Mouse (Mus musculus): Measurements from ENCODE around the gene Gpatch2. TPM values are rescaled to one million over a fixed set of nuclear protein-coding genes. Genes with fewer than 3 reads are reported as not detected.

The Gpatch2 gene
- polyA plus RNA-seq, 1 experiment from 2014 or later: 22.6 TPM

DNA sequence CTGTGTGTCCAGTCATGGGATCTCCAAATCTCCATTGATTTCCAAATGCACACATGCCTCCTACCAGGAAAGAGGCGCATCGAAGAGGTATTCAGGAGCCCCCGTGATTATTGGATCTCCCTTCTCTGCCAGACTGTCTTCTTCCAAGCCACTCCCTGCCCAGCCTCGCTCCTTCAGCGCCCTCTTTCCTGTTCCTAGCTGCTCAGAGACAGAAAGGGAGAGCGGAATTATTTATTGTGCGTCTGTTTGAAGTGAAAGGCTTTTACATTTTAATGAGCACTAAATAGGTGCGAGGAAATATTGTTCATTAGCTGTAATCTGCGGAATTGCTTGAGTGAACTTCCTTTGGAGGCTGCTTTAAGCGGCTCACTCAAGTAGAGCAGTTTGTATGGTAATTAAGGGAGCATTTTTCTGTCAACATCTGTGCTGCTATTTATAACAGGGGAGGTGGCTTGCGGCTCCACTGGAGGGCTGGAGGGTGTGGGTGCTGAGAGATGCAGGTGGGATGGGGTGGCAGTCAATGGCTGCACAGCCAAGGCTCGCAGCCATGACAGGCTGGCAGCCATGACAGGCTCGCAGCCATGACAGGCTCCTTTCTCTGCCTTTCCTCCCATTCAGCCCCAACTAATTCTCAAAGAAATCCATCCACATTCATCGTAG lies 162.7 kb downstream of the Gpatch2 start:
- Histone ChIP-seq H3K27me3 (no peaks in the 10 kb centered on the region), H3K36me3 (no peaks in the 10 kb centered on the region), H3K4me3 (no peak overlapping the region), H3K27ac (no peak overlapping the region), H3K9ac (no peak overlapping the region), H3K4me2 (no peak overlapping the region), H3K4me1 (no peaks in the 10 kb centered on the region), H3K9me3 (no peaks in the 10 kb centered on the region)
- ATAC-seq (ENCODE audit: insufficient number of reproducible peaks, insufficient read depth, low FRiP score, low TSS enrichment, low read depth): 0 out of 2 replicates have a peak, but pooled peaks have one; percentile 48
- WGBS: 74% methylated on average over 14 of the region's 14 CpGs

DNA sequence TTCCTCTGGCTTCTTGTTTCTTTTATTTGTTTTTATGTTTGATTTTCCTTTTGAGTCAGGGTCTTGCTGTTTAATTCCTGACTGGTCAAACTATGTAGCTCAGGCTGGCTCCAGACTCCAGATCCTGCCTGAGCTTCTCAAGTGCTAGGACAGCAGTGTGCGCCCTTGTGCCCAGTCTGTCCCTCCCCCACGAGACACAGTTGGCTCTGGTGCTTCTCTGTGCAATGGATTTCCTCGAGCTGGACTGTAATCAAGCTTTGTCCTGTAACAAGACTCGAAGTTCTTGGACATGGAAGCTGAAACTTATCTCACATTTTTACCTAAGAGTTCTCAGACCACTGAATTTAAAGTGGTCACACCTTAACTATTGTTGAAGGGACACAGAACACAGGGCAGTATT lies 174.2 kb downstream of the Gpatch2 start:
- WGBS: 76% methylated on average over 4 of the region's 4 CpGs

DNA sequence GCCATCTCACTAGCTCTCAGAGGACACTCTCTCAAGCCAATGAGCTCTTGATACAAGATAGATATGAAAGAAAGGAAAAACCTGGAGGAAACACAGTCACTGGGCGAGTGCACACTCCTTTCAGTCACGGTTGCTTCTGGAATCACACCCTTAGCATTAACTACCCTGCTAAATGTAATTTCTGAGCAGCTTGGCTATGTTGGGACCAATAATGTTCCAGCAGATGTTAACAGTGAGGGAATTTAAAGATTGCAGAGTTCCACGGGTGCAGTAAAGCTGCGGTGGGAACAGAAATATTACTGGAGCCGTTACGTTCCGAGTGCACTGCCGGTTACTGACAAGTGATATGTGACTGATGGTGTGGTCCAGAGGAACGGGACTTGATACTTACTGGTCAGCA lies 185.5 kb downstream of the Gpatch2 start:
- WGBS: 88% methylated on average over 9 of the region's 9 CpGs
- no peak for ATAC-seq (ENCODE audit: insufficient number of reproducible peaks, insufficient read depth, low FRiP score, low TSS enrichment, low read depth)
- H3K27ac ChIP-seq: no peak overlapping the region
- no peak overlapping the region for H3K4me3 ChIP-seq
- H3K4me1 ChIP-seq: no peaks in the 10 kb centered on the region
- H3K36me3 ChIP-seq: no peaks in the 10 kb centered on the region
- H3K27me3 ChIP-seq: no peaks in the 10 kb centered on the region
- H3K4me2 ChIP-seq: no peak overlapping the region
- H3K9me3 ChIP-seq: no peaks in the 10 kb centered on the region
- no peak overlapping the region for H3K9ac ChIP-seq

More for the DNA sequence above, 174.2 kb downstream of the Gpatch2 start:
- Histone ChIP-seq H3K4me2 (no peak overlapping the region), H3K27me3 (no peaks in the 10 kb centered on the region), H3K36me3 (no peaks in the 10 kb centered on the region), H3K9ac (no peak overlapping the region), H3K4me3 (no peak overlapping the region), H3K9me3 (no peaks in the 10 kb centered on the region), H3K27ac (no peak overlapping the region), H3K4me1 (no peaks in the 10 kb centered on the region)
- no peak for ATAC-seq (ENCODE audit: insufficient number of reproducible peaks, insufficient read depth, low FRiP score, low TSS enrichment, low read depth)

Other genes with a start within 250 kb of the Gpatch2 start
- gene D1Pas1, start 248.1 kb upstream of the Gpatch2 start, polyA plus RNA-seq (2015; fragmentation: Nextera tagmentation; extraction: Ambion mirVana): 0.12 TPM in 1 of 2 replicates, not detected in the other
- gene Spata17, start within 50 bp of the Gpatch2 start, polyA plus RNA-seq (2015; fragmentation: Nextera tagmentation; extraction: Ambion mirVana): 0.43 and 0.74 TPM in 2 replicates

All from embryonic facial prominence, embryonic 13.5 days (tissue).